Mouse (Mus musculus): ENCODE data around the gene Tbp. TPM values are rescaled to one million over a fixed set of nuclear protein-coding genes. Genes with fewer than 3 reads are reported as not detected.

Gene Tbp
- polyA plus RNA-seq, 1 experiment from 2014 or later = 41.0 TPM

GRCm38 (mm10) chr17:15575056-15575455 is 75.4 kb downstream of the Tbp start:
- ATAC-seq (replicated peaks; ENCODE audit: low FRiP score, low read depth) (no peak), DNase-seq (ENCODE audit: low spot score) (peak; percentile 22)
- no peak overlapping the region for H3K4me2 ChIP-seq (ENCODE audit: low read length)
- H3K27me3 ChIP-seq (ENCODE audit: insufficient read depth, low read length) = no peaks in the 10 kb centered on the region
- H3K36me3 ChIP-seq (ENCODE audit: insufficient read depth, low read length) = no peaks in the 10 kb centered on the region
- no peak overlapping the region for H3K4me3 ChIP-seq (replicated peaks; ENCODE audit: low read depth, low read length)
- no peak overlapping the region for H3K27ac ChIP-seq
- no peak overlapping the region for H3K9ac ChIP-seq (ENCODE audit: low read depth, low read length)
- no peak for TF ChIP-seq CTCF (IDR thresholded peaks at IDR 0.05; ENCODE audit: low read depth)
- no peaks in the 10 kb centered on the region for H3K4me1 ChIP-seq (replicated peaks; ENCODE audit: insufficient read depth, low read length)
- no peaks in the 10 kb centered on the region for H3K9me3 ChIP-seq (replicated peaks; ENCODE audit: low read length)
- 52% methylated on average over 1 of the region's 1 CpGs for WGBS

GRCm38 (mm10) chr17:15577291-15577694 is 77.6 kb downstream of the Tbp start:
- TF ChIP-seq CTCF (IDR thresholded peaks at IDR 0.05; ENCODE audit: low read depth) = peak; percentile 25; the same call in 1 of the 2 replicates
- ATAC-seq (replicated peaks; ENCODE audit: low FRiP score, low read depth) = 0 out of 2 replicates have a peak, but pooled peaks have one; percentile 63
- WGBS = under 1% methylated on average over 32 of the region's 32 CpGs
- DNase-seq (ENCODE audit: low spot score) = peak; percentile 56
- Histone ChIP-seq H3K4me3 (replicated peaks; ENCODE audit: low read depth, low read length) (peak overlapping the region; percentile 24), H3K27me3 (ENCODE audit: insufficient read depth, low read length) (no peaks in the 10 kb centered on the region), H3K4me2 (ENCODE audit: low read length) (peak overlapping the region; percentile 54), H3K4me1 (replicated peaks; ENCODE audit: insufficient read depth, low read length) (no peaks in the 10 kb centered on the region), H3K9ac (ENCODE audit: low read depth, low read length) (no peak overlapping the region), H3K36me3 (ENCODE audit: insufficient read depth, low read length) (no peaks in the 10 kb centered on the region), H3K27ac (no peak overlapping the region), H3K9me3 (replicated peaks; ENCODE audit: low read length) (no peaks in the 10 kb centered on the region)

Other genes starting within 250 kb of the Tbp start
- 21.4 and 22.3 TPM in 2 replicates for gene Dll1, start 123.0 kb upstream of the Tbp start, polyA plus RNA-seq (2015; fragmentation: Nextera tagmentation; extraction: Ambion mirVana)
- gene Fam120b, start 103.7 kb upstream of the Tbp start, polyA plus RNA-seq (2015; fragmentation: Nextera tagmentation; extraction: Ambion mirVana) = 18.4 and 19.9 TPM in 2 replicates
- 296 and 318 TPM in 2 replicates for gene Psmb1, start 137 bp upstream of the Tbp start, polyA plus RNA-seq (2015; fragmentation: Nextera tagmentation; extraction: Ambion mirVana)
- gene Pdcd2, start 27.4 kb downstream of the Tbp start, polyA plus RNA-seq (2015; fragmentation: Nextera tagmentation; extraction: Ambion mirVana) = 49.5 and 57.5 TPM in 2 replicates
- gene Prdm9, start 64.5 kb downstream of the Tbp start, polyA plus RNA-seq (2015; fragmentation: Nextera tagmentation; extraction: Ambion mirVana) = 1.8 and 1.9 TPM in 2 replicates
- gene Chd1, start 205.1 kb downstream of the Tbp start, polyA plus RNA-seq (2015; fragmentation: Nextera tagmentation; extraction: Ambion mirVana) = 23.4 and 24.4 TPM in 2 replicates